Mouse (Mus musculus): Measurements from ENCODE around the gene H2-Q4.
A peak's percentile ranks its signal among the peaks of the same experiment; 100 is the strongest.
"Not testable (repeated sequence)": the region's sequence is repeated elsewhere in the genome, so short reads cannot be mapped to it uniquely, and the experiment has no call there.

H2-Q4 gene

GRCm38 (mm10) chr17:35379369-35379728 is at the start of gene H2-Q4:
Gene H2-Q4 (plus strand): TSS chr17:35379617.
- DNase-seq (ENCODE audit: low read depth, low spot score): peak; percentile 21

GRCm38 (mm10) chr17:35329714-35330113 is 49.7 kb upstream of the H2-Q4 start:
- DNase-seq (ENCODE audit: low read depth, low spot score): not testable (repeated sequence)

- DNase-seq (ENCODE audit: low read depth, low spot score): not testable (repeated sequence)
These were observed 47.9 kb upstream of the H2-Q4 start for GRCm38 (mm10) chr17:35331546-35331945.

- no peak for DNase-seq (ENCODE audit: low read depth, low spot score)
These were observed 37.2 kb upstream of the H2-Q4 start, which contains the start of gene H2-Q2 for GRCm38 (mm10) chr17:35342071-35342671. Gene H2-Q2 (plus strand): TSS chr17:35342242.

GRCm38 (mm10) chr17:35342711-35343476 is 36.5 kb upstream of the H2-Q4 start:
- no peak for DNase-seq (ENCODE audit: low read depth, low spot score)

GRCm38 (mm10) chr17:35347659-35348058 is 31.8 kb upstream of the H2-Q4 start:
- DNase-seq (ENCODE audit: low read depth, low spot score): not testable (repeated sequence)

GRCm38 (mm10) chr17:35353275-35353674 is 26.1 kb upstream of the H2-Q4 start:
- not testable (repeated sequence) for DNase-seq (ENCODE audit: low read depth, low spot score)

GRCm38 (mm10) chr17:35354071-35354470 is 25.3 kb upstream of the H2-Q4 start:
- no peak for DNase-seq (ENCODE audit: low read depth, low spot score)

- no peak for DNase-seq (ENCODE audit: low read depth, low spot score)
These were observed 22.3 kb upstream of the H2-Q4 start for GRCm38 (mm10) chr17:35357086-35357485.

GRCm38 (mm10) chr17:35358763-35359469 is 20.5 kb upstream of the H2-Q4 start:
- no peak for DNase-seq (ENCODE audit: low read depth, low spot score)

GRCm38 (mm10) chr17:35359470-35359862 is 20.0 kb upstream of the H2-Q4 start:
- no peak for DNase-seq (ENCODE audit: low read depth, low spot score)

- DNase-seq (ENCODE audit: low read depth, low spot score): no peak
These were observed 473 bp downstream of the H2-Q4 start for GRCm38 (mm10) chr17:35379729-35380451.

- DNase-seq (ENCODE audit: low read depth, low spot score): not testable (repeated sequence)
These were observed 10.4 kb downstream of the H2-Q4 start for GRCm38 (mm10) chr17:35389796-35390195.

- DNase-seq (ENCODE audit: low read depth, low spot score): not testable (repeated sequence)
These were observed 13.3 kb downstream of the H2-Q4 start for GRCm38 (mm10) chr17:35392671-35393070.

GRCm38 (mm10) chr17:35393864-35394800 is 14.7 kb downstream of the H2-Q4 start:
- DNase-seq (ENCODE audit: low read depth, low spot score): not testable (repeated sequence)

- not testable (repeated sequence) for DNase-seq (ENCODE audit: low read depth, low spot score)
These were observed 17.5 kb downstream of the H2-Q4 start for GRCm38 (mm10) chr17:35396956-35397355.

- not testable (repeated sequence) for DNase-seq (ENCODE audit: low read depth, low spot score)
These were observed 33.6 kb downstream of the H2-Q4 start for GRCm38 (mm10) chr17:35413057-35413456.

GRCm38 (mm10) chr17:35415273-35416129 is 36.1 kb downstream of the H2-Q4 start:
- not testable (repeated sequence) for DNase-seq (ENCODE audit: low read depth, low spot score)

- DNase-seq (ENCODE audit: low read depth, low spot score): no peak
These were observed 39.4 kb downstream of the H2-Q4 start for GRCm38 (mm10) chr17:35418772-35419171.

- DNase-seq (ENCODE audit: low read depth, low spot score): not testable (repeated sequence)
These were observed 40.1 kb downstream of the H2-Q4 start for GRCm38 (mm10) chr17:35419564-35419963.

All from telencephalon, adult 2 months (tissue).